Mouse (Mus musculus) megakaryocyte, embryonic 14.5 days (primary cell): Measurements from ENCODE around the gene Wfikkn1.

Experiments used
- FLI1 ChIP-seq: IDR thresholded peaks from 2 replicates; pipeline ENCODE4 v1.6.1; 2012; ENCODE audit warnings: low read length, inconsistent platforms, mixed read lengths
- GATA1 ChIP-seq: IDR thresholded peaks from 3 replicates; pipeline ENCODE4 v1.6.1; 2012; ENCODE audit warnings: mixed read lengths, low read length, inconsistent platforms, borderline replicate concordance

DNA sequence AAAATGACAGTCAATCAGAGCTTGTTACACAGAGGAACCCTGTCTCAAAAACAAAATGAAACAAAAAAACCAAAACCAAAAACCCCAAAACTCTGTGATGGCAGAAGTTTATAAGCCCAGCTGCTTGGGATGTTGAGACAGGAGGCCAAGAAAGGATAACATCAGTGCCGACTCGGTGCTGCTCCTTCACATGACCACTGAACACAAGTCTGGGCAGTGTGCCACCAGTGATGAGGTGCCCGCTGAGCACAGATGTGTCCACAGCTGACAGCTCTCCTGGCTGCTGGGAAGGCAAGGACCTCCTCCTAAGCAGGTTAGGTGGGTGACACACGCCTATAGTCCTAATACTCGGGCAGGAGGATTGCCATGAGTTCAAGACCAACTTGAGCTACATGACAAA, 41.5 kb upstream of the Wfikkn1 start:
- TF ChIP-seq GATA1 = no peak
- no peak for TF ChIP-seq FLI1
